Mouse (Mus musculus): ENCODE measurements at regions not wholly inside any gene's neighbourhood (a gene's known extent, or its start where the extent isn't known, plus 50 kb on each side); places are given as distances from the start of the nearest gene placed in this dataset.

DNA sequence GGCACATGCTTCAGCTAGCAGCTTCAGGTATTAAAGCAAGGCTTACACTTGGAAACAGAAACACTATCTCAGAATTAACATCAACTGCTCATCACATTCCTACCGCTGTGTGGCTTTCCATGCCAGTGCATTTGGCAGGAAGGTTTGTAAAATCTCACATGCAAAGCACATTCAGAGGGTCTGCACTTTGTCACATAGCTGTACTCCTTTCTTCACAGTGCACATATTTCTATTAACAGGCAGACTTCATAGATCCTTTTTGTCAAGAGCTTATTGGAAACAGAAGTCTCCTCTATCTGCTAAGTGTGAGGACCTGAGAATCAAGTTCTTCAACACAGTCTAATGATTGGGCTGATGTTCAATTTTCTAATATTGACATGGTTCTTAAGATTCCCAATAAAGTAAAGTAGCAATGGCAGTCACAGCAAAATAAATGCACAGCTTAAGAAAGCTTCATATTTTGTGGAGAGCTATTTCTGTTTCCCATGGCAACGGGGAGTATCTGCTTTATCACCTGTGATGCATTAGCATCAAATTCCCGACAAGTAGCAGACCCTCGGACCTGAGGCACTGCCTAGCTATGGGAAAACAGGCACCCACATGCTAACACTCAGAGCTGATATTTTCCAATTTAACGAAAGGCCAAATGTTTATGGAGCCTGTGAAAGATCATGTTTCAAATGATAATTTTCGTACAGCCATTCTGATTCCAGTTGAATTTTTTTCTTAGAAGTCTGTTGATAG is 876.8 kb upstream of the Igfbp7 start:
- no peak for DNase-seq (ENCODE audit: low spot score in 2 of 2)

DNA sequence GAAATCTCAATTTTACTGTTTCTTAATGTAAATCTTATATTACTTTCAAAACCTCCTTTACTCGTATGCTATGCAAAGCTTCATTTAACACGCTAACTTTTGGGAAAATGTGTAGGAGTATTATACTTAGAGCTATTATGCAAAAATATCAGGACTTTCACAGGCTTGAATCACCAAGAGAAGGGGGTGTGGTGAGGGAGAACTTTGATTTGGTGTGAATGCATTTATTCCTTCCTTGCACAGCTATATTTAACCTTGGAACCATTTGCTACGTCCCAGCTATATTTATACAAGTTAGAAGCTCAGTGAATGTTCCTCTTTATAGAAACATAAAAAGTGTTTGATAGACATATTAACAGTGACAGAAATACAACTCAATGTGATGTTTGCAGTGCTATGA is 843.6 kb upstream of the Igfbp7 start:
- peak in 1 of 2 experiments; percentile 44 for DNase-seq (ENCODE audit: low spot score in 2 of 2)

DNA sequence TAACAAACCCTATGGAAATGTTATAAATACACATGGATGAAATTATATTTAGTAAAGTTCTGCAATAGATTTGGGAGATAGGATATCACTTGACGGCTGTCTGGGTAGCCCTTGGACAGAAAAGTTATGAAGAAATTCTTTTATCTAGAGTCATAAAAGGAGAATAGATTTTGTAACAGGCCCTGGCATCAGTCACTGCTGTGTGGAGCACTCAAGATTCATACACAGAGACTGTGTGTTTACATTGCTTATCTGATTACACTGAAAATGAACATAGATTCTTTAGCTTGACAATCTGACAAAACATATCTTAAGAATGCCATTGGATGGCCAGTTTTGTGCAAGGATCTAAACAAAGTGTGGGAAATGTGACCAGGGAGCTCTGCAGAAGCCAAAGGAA is 805.9 kb upstream of the Igfbp7 start:
- DNase-seq (ENCODE audit: low spot score in 2 of 2): no peak

All from left cerebral cortex, adult 8-10 months (tissue).